Mouse (Mus musculus): ENCODE data around the gene Fam3b.

DNA sequence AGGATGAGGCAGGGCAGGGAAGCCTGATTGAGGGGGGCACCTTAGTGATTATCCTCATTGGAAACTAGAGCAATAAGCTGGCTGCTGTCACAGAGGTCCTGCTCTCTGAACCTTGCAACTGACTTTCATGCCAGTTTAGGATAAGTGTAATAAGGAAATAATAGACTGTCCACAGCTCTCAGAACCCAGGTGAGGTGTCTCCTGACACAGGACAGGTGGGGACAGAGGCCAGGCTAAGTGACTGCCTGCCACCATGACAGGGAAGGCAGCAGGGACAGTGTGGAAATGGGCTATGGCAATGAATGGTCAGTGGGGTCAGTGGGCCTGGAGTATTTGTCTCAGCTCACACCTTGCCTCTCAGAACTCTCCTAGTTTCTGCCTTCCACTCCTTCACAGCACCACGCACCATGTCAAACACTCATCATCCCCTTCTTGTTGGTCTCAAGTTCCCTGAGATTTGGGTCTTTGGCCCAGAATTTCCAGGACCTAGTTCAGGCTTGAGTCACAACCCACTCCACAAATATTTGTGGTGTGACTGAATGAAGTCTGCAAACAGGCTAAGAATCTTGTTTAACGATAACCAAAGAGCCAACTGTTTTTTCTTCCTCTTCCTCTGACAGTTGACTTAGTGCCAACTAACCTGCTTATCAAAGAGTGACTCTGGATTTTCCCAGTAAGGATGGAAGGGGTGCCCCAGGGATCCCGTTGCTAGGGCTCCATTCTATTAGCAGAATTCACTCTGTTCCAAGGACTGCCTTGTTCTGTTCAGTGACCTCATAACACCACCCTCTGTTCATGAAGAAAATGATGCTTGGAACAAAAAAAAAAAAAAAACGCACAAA is at the start of gene Fam3b:
- TF ChIP-seq POLR2A (IDR thresholded peaks at IDR 0.05; ENCODE audit: borderline replicate concordance, extremely low read depth, low read depth, low read length) (no peak), CTCF (IDR thresholded peaks at IDR 0.05; ENCODE audit: insufficient read depth, low read length) (no peak)

All from lung, adult 2 months (tissue).